9 mouse cellular contexts compared by ENCODE assay signal in the genomic region with DNA sequence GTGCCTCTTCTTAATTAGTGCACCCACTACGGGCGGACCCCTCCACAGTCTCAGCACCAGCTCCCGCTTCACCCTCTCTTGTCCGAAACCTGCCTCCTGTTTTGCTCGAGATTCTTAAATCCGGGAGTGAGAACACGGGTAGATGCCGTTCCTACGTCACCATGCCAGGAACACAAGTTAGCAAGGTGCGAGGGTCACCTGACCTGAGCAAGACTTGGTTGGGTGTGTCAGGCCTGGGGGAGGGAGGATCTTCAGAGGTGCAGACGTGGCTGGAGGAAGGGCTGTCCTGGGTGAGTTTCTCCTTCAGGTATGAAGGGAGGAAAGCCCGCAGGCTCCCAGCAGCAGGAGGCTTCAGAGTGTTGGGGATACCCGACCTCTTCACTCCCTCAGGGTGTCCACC. TPM values are rescaled to one million over a fixed set of nuclear protein-coding genes. Genes with fewer than 3 reads are reported as not detected.
DNase-seq lines count a peak whose midpoint lies in the region; ATAC-seq and TF ChIP-seq lines count a peak whose summit lies in the region.
"Had no signal": no experiment of that assay in that cellular context is flagged by ENCODE, and none has a peak within 500 bp of the region (broad histone marks: within the 10 kb centered on the region; RNA-seq: fewer than 3 reads in every experiment).

A gene (plus strand): TSS at position 239 of the 400 bp plus-strand sequence.

- no peaks in the 10 kb centered on the region for H3K36me3 ChIP-seq in kidney, adult 2 months (ENCODE audit: control insufficient read depth, insufficient read depth, low read length)
- no peaks in the 10 kb centered on the region for H3K36me3 ChIP-seq in hindbrain, embryonic 14.5 days (replicated peaks; ENCODE audit: control insufficient read depth, insufficient read depth)

- DNase-seq in kidney, adult 2 months = no peak
- DNase-seq in kidney, adult 9 months = no peak
- DNase-seq in adrenal gland, postnatal 10 days = no peak
- no peak for DNase-seq in hindbrain, embryonic 14.5 days (ENCODE audit: low spot score)
- peak; percentile 39 for DNase-seq in lung, postnatal 10 days
- DNase-seq in T-cell, adult 2 months (ENCODE audit: low spot score) = no peak
- DNase-seq in testis, postnatal 10 days (ENCODE audit: low spot score) = no peak
- no peak for DNase-seq in cerebellum, adult 18-20 months

- WGBS in kidney, adult 2 months = 38% methylated on average over 13 of the region's 13 CpGs
- 28% methylated on average over 13 of the region's 13 CpGs for WGBS in hindbrain, embryonic 14.5 days

- ATAC-seq in hindbrain, embryonic 14.5 days (ENCODE audit: low FRiP score) = no peak

- no peak for TF ChIP-seq POLR2A in kidney, adult 2 months (IDR thresholded peaks at IDR 0.05; ENCODE audit: low read depth, low read length)

- no peak within 1 kb of the TSS for H3K27ac ChIP-seq in kidney, adult 2 months (ENCODE audit: insufficient read depth, low read depth, low read length)
- H3K27ac ChIP-seq in hindbrain, embryonic 14.5 days = peak within 1 kb of the TSS; percentile 35
- H3K27ac ChIP-seq: liver, embryonic 14.5 days had no signal

- no peaks in the 10 kb centered on the region for H3K27me3 ChIP-seq in kidney, adult 2 months (replicated peaks; ENCODE audit: control insufficient read depth, insufficient read depth, low read length)
- H3K27me3 ChIP-seq in hindbrain, embryonic 14.5 days (ENCODE audit: control insufficient read depth, insufficient read depth, low read length) = no peaks in the 10 kb centered on the region

- peaks cover 13% of the 10 kb centered on the region for H3K4me1 ChIP-seq in kidney, adult 2 months (ENCODE audit: control insufficient read depth, insufficient read depth, low read length)
- H3K4me1 ChIP-seq in hindbrain, embryonic 14.5 days (replicated peaks; ENCODE audit: control insufficient read depth, insufficient read depth, low read length) = peaks cover 14% of the 10 kb centered on the region

- H3K4me2 ChIP-seq in hindbrain, embryonic 14.5 days (replicated peaks) = peak within 1 kb of the TSS; percentile 23; the same call in 1 of the 2 replicates

- TF ChIP-seq CTCF in kidney, adult 2 months (conservative IDR thresholded peaks at IDR 0.05; ENCODE audit: insufficient read depth, insufficient read length, low read depth, low read length) = no peak

- H3K9ac ChIP-seq in hindbrain, embryonic 14.5 days = 0 out of 2 replicates have a peak within 1 kb of the TSS, but pooled peaks have one; percentile 13
- H3K9ac ChIP-seq: liver, embryonic 14.5 days had no signal

- no peaks in the 10 kb centered on the region for H3K9me3 ChIP-seq in hindbrain, embryonic 14.5 days (ENCODE audit: control insufficient read depth, low read length)

- no peak within 1 kb of the TSS for H3K4me3 ChIP-seq in kidney, adult 2 months (ENCODE audit: insufficient read depth, low read depth, low read length)
- H3K4me3 ChIP-seq in hindbrain, embryonic 14.5 days (replicated peaks; ENCODE audit: low read length) = no peak within 1 kb of the TSS

RNA-seq across cellular contexts. Expression of the gene that starts here (rescaled TPM):
- polyA plus RNA-seq in kidney, adult 2 months (2012; rRNA removed) = 31.8 and 33.9 TPM in 2 replicates
- 10 to 100 TPM; 18.9 to 21.8 TPM for total RNA-seq in adrenal gland, postnatal 10 days (2021)
- 24.8 and 30.1 TPM in 2 replicates for polyA plus RNA-seq in hindbrain, embryonic 14.5 days (2014; fragmentation: Nextera tagmentation; extraction: Ambion mirVana)
